19 mouse cellular contexts compared by ENCODE assay signal in the genomic region with DNA sequence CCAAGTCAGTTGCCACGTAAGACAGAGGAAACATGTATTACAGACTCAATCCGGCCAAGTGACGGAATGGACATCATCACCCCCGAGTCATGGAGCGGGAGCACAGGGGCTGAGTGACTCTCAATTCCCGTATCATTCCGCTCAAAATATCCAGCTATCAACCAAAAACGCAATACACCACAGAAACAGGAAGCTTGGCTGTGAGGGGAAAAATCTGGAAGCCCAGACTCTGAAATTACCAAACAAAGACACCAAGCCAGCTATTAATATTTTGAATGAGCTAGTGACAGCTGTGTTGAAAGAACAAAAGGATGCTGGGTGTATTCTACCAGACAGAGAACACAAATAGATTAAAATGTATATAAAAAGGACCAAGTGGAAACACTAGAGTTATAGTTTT. TPM values are rescaled to one million over a fixed set of nuclear protein-coding genes. Genes with fewer than 3 reads are reported as not detected.
"Had no signal": no experiment of that assay in that cellular context is flagged by ENCODE, and none has a peak within 500 bp of the region (broad histone marks: within the 10 kb centered on the region; RNA-seq: fewer than 3 reads in every experiment).

No protein-coding gene starts in this region.

- H3K4me3 ChIP-seq: left cerebral cortex, adult 2 months; limb, embryonic 10.5 days; liver, embryonic 15.5 days; midbrain, embryonic 15.5 days; neural tube, embryonic 13.5 days had no signal

- DNase-seq: kidney, adult 9 months; kidney, postnatal 4 days; lung, adult 2 months; lung, postnatal 36 days; retina, postnatal 1 day; right cerebral cortex, postnatal 4 days; spleen, adult 18-20 months; thymus, adult 2 months; thymus, postnatal 25 days had no signal

- H3K9me3 ChIP-seq: limb, embryonic 10.5 days; liver, embryonic 15.5 days; midbrain, embryonic 15.5 days; neural tube, embryonic 13.5 days had no signal

- ATAC-seq: inflammation-experienced regulatory T-cells, adult 6 months; intestine, postnatal 0 days; midbrain, embryonic 15.5 days had no signal

- H3K4me2 ChIP-seq: liver, embryonic 11.5 days; liver, embryonic 15.5 days; midbrain, embryonic 15.5 days; neural tube, embryonic 13.5 days had no signal

- H3K27ac ChIP-seq: kidney, postnatal 0 days; left cerebral cortex, adult 2 months; limb, embryonic 10.5 days; liver, embryonic 15.5 days; midbrain, embryonic 15.5 days; neural tube, embryonic 13.5 days had no signal

- H3K9ac ChIP-seq: liver, embryonic 15.5 days; midbrain, embryonic 15.5 days; neural tube, embryonic 13.5 days had no signal

- H3K27me3 ChIP-seq: liver, embryonic 15.5 days; midbrain, embryonic 15.5 days; neural tube, embryonic 13.5 days had no signal

- H3K36me3 ChIP-seq: limb, embryonic 10.5 days; liver, embryonic 15.5 days; midbrain, embryonic 15.5 days; neural tube, embryonic 13.5 days had no signal

- H3K4me1 ChIP-seq: midbrain, embryonic 15.5 days; neural tube, embryonic 13.5 days had no signal

RNA-seq across cellular contexts. Expression of a gene that starts 57.7 kb away (rescaled TPM):
- total RNA-seq: monocyte, adult 5-6 weeks had no signal
- polyA plus RNA-seq: inflammation-experienced regulatory T-cells, adult 6 months had no signal
